Mouse (Mus musculus): ENCODE measurements around the gene Zbtb38.

DNA sequence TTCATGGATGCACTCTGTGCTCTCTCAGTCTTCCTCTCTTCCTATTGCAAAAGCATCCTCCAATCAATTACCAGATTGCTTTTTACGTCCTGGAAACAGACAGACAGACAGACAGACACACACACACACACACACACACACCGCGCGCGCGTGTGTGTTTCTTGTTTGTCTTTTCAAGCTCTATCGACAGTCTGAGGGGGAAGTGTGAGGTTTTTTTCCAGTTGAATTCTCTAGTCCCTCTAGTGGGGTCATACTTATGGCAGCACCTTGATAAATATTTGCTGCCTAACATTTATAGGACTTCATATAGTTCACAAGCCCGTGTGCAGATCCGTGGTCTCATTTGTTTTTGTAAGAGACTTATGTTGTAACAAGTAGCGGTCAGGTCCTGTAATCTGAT lies 36.5 kb downstream of the Zbtb38 start:
- TF ChIP-seq CTCF (IDR thresholded peaks at IDR 0.05; ENCODE audit: low read depth) (no peak), EP300 (IDR thresholded peaks at IDR 0.05; ENCODE audit: low read depth) (no peak)
